Mouse (Mus musculus) hindbrain, embryonic 15.5 days (tissue): Measurements from ENCODE around the gene Smco1. TPM values are rescaled to one million over a fixed set of nuclear protein-coding genes. Genes with fewer than 3 reads are reported as not detected.
"Not testable (repeated sequence)": the region's sequence is repeated elsewhere in the genome, so short reads cannot be mapped to it uniquely, and the experiment has no call there.

ENCODE experiments used
- ATAC-seq: fragments of 200-750 bp; cut with Nextera tagmentation; 2 replicates; pipeline ENCODE4 v1.8.0; 2017; ENCODE audit warnings: low read depth, moderate number of reproducible peaks, moderate TSS enrichment; ENCODE audit not compliant: low FRiP score
- H3K27ac ChIP-seq: fragments of 300-500 bp; sonication (generic); replicated peaks from 2 replicates; pipeline ENCODE4 v1.5.1; 2015; ENCODE audit warnings: mild to moderate bottlenecking, inconsistent platforms
- H3K27me3 ChIP-seq: fragments of 300-500 bp; sonication (generic); 2 replicates; pipeline ENCODE4 v1.6.1; 2015; ENCODE audit warnings: control low read depth, inconsistent platforms
- H3K36me3 ChIP-seq: fragments of 300-500 bp; sonication (generic); 2 replicates; pipeline ENCODE4 v1.6.1; 2015; ENCODE audit warnings: control low read depth, inconsistent platforms
- H3K4me1 ChIP-seq: fragments of 300-500 bp; sonication (generic); replicated peaks from 2 replicates; pipeline ENCODE4 v1.6.1; 2015; ENCODE audit warnings: control low read depth, inconsistent platforms
- H3K4me2 ChIP-seq: fragments of 300-500 bp; sonication (generic); 2 replicates; pipeline ENCODE4 v1.6.1; 2015; ENCODE audit warnings: moderate library complexity, mild to moderate bottlenecking, inconsistent platforms
- H3K4me3 ChIP-seq: fragments of 300-500 bp; sonication (generic); 2 replicates; pipeline ENCODE4 v1.5.1; 2015; ENCODE audit warnings: mild to moderate bottlenecking, inconsistent platforms
- H3K9ac ChIP-seq: fragments of 300-500 bp; sonication (generic); 2 replicates; pipeline ENCODE4 v1.6.1; 2015; ENCODE audit warnings: inconsistent platforms
- H3K9me3 ChIP-seq: fragments of 300-500 bp; sonication (generic); 2 replicates; pipeline ENCODE4 v1.6.1; 2016; ENCODE audit warnings: control low read depth, inconsistent platforms
- WGBS: fragments of 180-500 bp; shearing (Covaris S2); methylation state at CpG from one replicate; pipeline ENCODE4 v1.1.7; 2015; 5-methylcytosine and 5-hydroxymethylcytosine counted together
- polyA plus RNA-seq: library from polyadenylated mRNA; unstranded; fragments of >200 nt; fragmentation: Nextera tagmentation; extraction: Ambion mirVana; gene quantifications from 2 replicates; pipeline ENCODE4 v1.2.1, GENCODE M21; 2015

Smco1 gene
- polyA plus RNA-seq, 1 experiment from 2014 or later = not detected

GRCm38 (mm10) chr16:32275830-32276229 lies 4.6 kb downstream of the Smco1 start:
- no peaks in the 10 kb centered on the region for H3K36me3 ChIP-seq
- H3K4me1 ChIP-seq = peaks cover 32% of the 10 kb centered on the region
- no peak overlapping the region for H3K27ac ChIP-seq
- no peak for ATAC-seq
- H3K4me3 ChIP-seq = no peak overlapping the region
- 70% methylated on average over 1 of the region's 1 CpGs for WGBS
- no peak overlapping the region for H3K4me2 ChIP-seq
- H3K9ac ChIP-seq = no peak overlapping the region
- H3K27me3 ChIP-seq = no peaks in the 10 kb centered on the region
- no peaks in the 10 kb centered on the region for H3K9me3 ChIP-seq

GRCm38 (mm10) chr16:32277308-32278256 lies 6.3 kb downstream of the Smco1 start, which contains the start of gene Rnf168:
Gene Rnf168 (plus strand): TSS chr16:32277459.
- Histone ChIP-seq H3K36me3 (0 out of 2 replicates have a peak, but pooled peaks cover 2% of the 10 kb centered on the region), H3K27ac (peak within 1 kb of the TSS; percentile 93), H3K4me2 (peak within 1 kb of the TSS; percentile 63), H3K4me3 (peak within 1 kb of the TSS; percentile 69), H3K4me1 (peaks cover 45% of the 10 kb centered on the region), H3K9ac (peak within 1 kb of the TSS; percentile 74), H3K27me3 (no peaks in the 10 kb centered on the region), H3K9me3 (no peaks in the 10 kb centered on the region)
- 0% methylated on average over 74 of the region's 75 CpGs for WGBS
- ATAC-seq = peak; percentile 93

GRCm38 (mm10) chr16:32278396-32278795 lies 7.1 kb downstream of the Smco1 start:
- Histone ChIP-seq H3K4me3 (peak overlapping the region; percentile 69), H3K4me2 (peak overlapping the region; percentile 63), H3K9me3 (no peaks in the 10 kb centered on the region), H3K27me3 (no peaks in the 10 kb centered on the region), H3K4me1 (peaks cover 45% of the 10 kb centered on the region), H3K27ac (peak overlapping the region; percentile 93; the same call in 1 of the 2 replicates), H3K9ac (peak overlapping the region; percentile 74), H3K36me3 (peaks cover 7% of the 10 kb centered on the region)
- WGBS = 55% methylated on average over 7 of the region's 7 CpGs
- no peak for ATAC-seq

GRCm38 (mm10) chr16:32280211-32280610 lies 8.9 kb downstream of the Smco1 start:
- WGBS = 93% methylated on average over 8 of the region's 8 CpGs
- Histone ChIP-seq H3K4me1 (peaks cover 45% of the 10 kb centered on the region), H3K27ac (no peak overlapping the region), H3K27me3 (no peaks in the 10 kb centered on the region), H3K9ac (no peak overlapping the region), H3K4me2 (peak overlapping the region; percentile 63), H3K4me3 (peak overlapping the region; percentile 14), H3K9me3 (no peaks in the 10 kb centered on the region), H3K36me3 (peaks cover 26% of the 10 kb centered on the region)
- ATAC-seq = no peak

GRCm38 (mm10) chr16:32282608-32283007 lies 11.3 kb downstream of the Smco1 start:
- no peaks in the 10 kb centered on the region for H3K9me3 ChIP-seq
- no peak for ATAC-seq

GRCm38 (mm10) chr16:32291821-32292220 lies 20.6 kb downstream of the Smco1 start:
- H3K36me3 ChIP-seq = peaks cover 52% of the 10 kb centered on the region
- H3K27ac ChIP-seq = no peak overlapping the region
- H3K9ac ChIP-seq = no peak overlapping the region
- H3K9me3 ChIP-seq = no peaks in the 10 kb centered on the region
- ATAC-seq = no peak
- WGBS = 95% methylated on average over 4 of the region's 4 CpGs
- H3K27me3 ChIP-seq = no peaks in the 10 kb centered on the region
- H3K4me3 ChIP-seq = no peak overlapping the region
- no peaks in the 10 kb centered on the region for H3K4me1 ChIP-seq
- no peak overlapping the region for H3K4me2 ChIP-seq

More at GRCm38 (mm10) chr16:32282608-32283007, 11.3 kb downstream of the Smco1 start:
- no peaks in the 10 kb centered on the region for H3K27me3 ChIP-seq
- H3K27ac ChIP-seq = no peak overlapping the region
- H3K36me3 ChIP-seq = peaks cover 45% of the 10 kb centered on the region
- no peak overlapping the region for H3K4me2 ChIP-seq
- H3K9ac ChIP-seq = no peak overlapping the region
- no peak overlapping the region for H3K4me3 ChIP-seq
- peaks cover 40% of the 10 kb centered on the region for H3K4me1 ChIP-seq

GRCm38 (mm10) chr16:32299617-32300016 lies 28.3 kb downstream of the Smco1 start:
- H3K9me3 ChIP-seq, ATAC-seq, H3K4me2 ChIP-seq, H3K27ac ChIP-seq, H3K27me3 ChIP-seq, H3K9ac ChIP-seq, H3K4me3 ChIP-seq, H3K4me1 ChIP-seq: not testable (repeated sequence)
- WGBS = 98% methylated on average over 4 of the region's 4 CpGs
- peaks cover 37% of the 10 kb centered on the region for H3K36me3 ChIP-seq

- Histone ChIP-seq H3K4me1 (no peaks in the 10 kb centered on the region), H3K9me3 (no peaks in the 10 kb centered on the region), H3K4me2 (no peak overlapping the region), H3K9ac (no peak overlapping the region), H3K36me3 (peaks cover 16% of the 10 kb centered on the region), H3K27ac (no peak overlapping the region), H3K4me3 (no peak overlapping the region), H3K27me3 (no peaks in the 10 kb centered on the region)
- no peak for ATAC-seq
- 42% methylated on average over 1 of the region's 1 CpGs for WGBS
These were observed 31.8 kb downstream of the Smco1 start for GRCm38 (mm10) chr16:32303046-32303445.

GRCm38 (mm10) chr16:32303886-32304285 lies 32.6 kb downstream of the Smco1 start:
- no peaks in the 10 kb centered on the region for H3K27me3 ChIP-seq
- H3K36me3 ChIP-seq = peaks cover 8% of the 10 kb centered on the region
- no peak overlapping the region for H3K4me2 ChIP-seq
- no peaks in the 10 kb centered on the region for H3K4me1 ChIP-seq
- no peak overlapping the region for H3K9ac ChIP-seq
- ATAC-seq = no peak
- 95% methylated on average over 7 of the region's 7 CpGs for WGBS
- no peak overlapping the region for H3K4me3 ChIP-seq
- no peak overlapping the region for H3K27ac ChIP-seq
- H3K9me3 ChIP-seq = no peaks in the 10 kb centered on the region

- H3K4me2 ChIP-seq = no peak overlapping the region
- 80% methylated on average over 4 of the region's 4 CpGs for WGBS
These were observed 40.7 kb downstream of the Smco1 start for GRCm38 (mm10) chr16:32311970-32312369.

GRCm38 (mm10) chr16:32312386-32312785 lies 41.1 kb downstream of the Smco1 start:
- H3K4me2 ChIP-seq = no peak overlapping the region
- H3K27ac ChIP-seq = no peak overlapping the region
- WGBS = 50% methylated on average over 5 of the region's 5 CpGs
- ATAC-seq = no peak
- H3K9me3 ChIP-seq = no peaks in the 10 kb centered on the region
- H3K4me3 ChIP-seq = no peak overlapping the region
- H3K9ac ChIP-seq = no peak overlapping the region
- H3K4me1 ChIP-seq = no peaks in the 10 kb centered on the region
- no peaks in the 10 kb centered on the region for H3K36me3 ChIP-seq
- H3K27me3 ChIP-seq = no peaks in the 10 kb centered on the region

More at GRCm38 (mm10) chr16:32311970-32312369, 40.7 kb downstream of the Smco1 start:
- Histone ChIP-seq H3K27me3 (no peaks in the 10 kb centered on the region), H3K4me3 (no peak overlapping the region), H3K27ac (no peak overlapping the region), H3K9ac (no peak overlapping the region), H3K4me1 (no peaks in the 10 kb centered on the region), H3K36me3 (no peaks in the 10 kb centered on the region), H3K9me3 (no peaks in the 10 kb centered on the region)
- ATAC-seq = no peak

GRCm38 (mm10) chr16:32312859-32313258 lies 41.6 kb downstream of the Smco1 start:
- 74% methylated on average over 4 of the region's 4 CpGs for WGBS

More at GRCm38 (mm10) chr16:32312859-32313258, 41.6 kb downstream of the Smco1 start:
- H3K27ac ChIP-seq = no peak overlapping the region
- H3K9ac ChIP-seq = no peak overlapping the region
- no peaks in the 10 kb centered on the region for H3K9me3 ChIP-seq
- no peak for ATAC-seq
- no peaks in the 10 kb centered on the region for H3K27me3 ChIP-seq
- no peak overlapping the region for H3K4me2 ChIP-seq
- H3K4me3 ChIP-seq = no peak overlapping the region
- no peaks in the 10 kb centered on the region for H3K4me1 ChIP-seq
- H3K36me3 ChIP-seq = no peaks in the 10 kb centered on the region
